Mouse (Mus musculus) embryonic facial prominence, embryonic 10.5 days (tissue): ENCODE data around the gene Rap1gap2. TPM values are rescaled to one million over a fixed set of nuclear protein-coding genes. Genes with fewer than 3 reads are reported as not detected.
"Not testable (repeated sequence)": the region's sequence is repeated elsewhere in the genome, so short reads cannot be mapped to it uniquely, and the experiment has no call there.

Experiments
- DNase-seq: peaks from one replicate; pipeline ENCODE4 v3.0.0-alpha.2; 2017; ENCODE audit warnings: low spot score
- H3K27ac ChIP-seq: fragments of 300-500 bp; sonication (generic); replicated peaks from 2 replicates; pipeline ENCODE4 v1.5.1; 2016; ENCODE audit warnings: mild to moderate bottlenecking
- H3K27me3 ChIP-seq: fragments of 300-500 bp; sonication (generic); replicated peaks from 2 replicates; pipeline ENCODE4 v1.6.1; 2016; ENCODE audit warnings: low read depth, mild to moderate bottlenecking; ENCODE audit not compliant: poor library complexity, severe bottlenecking
- H3K36me3 ChIP-seq: fragments of 300-500 bp; sonication (generic); replicated peaks from 2 replicates; pipeline ENCODE4 v1.6.1; 2016; ENCODE audit warnings: mild to moderate bottlenecking, moderate library complexity
- H3K4me1 ChIP-seq: fragments of 300-500 bp; sonication (generic); 2 replicates; pipeline ENCODE4 v1.6.1; 2016
- H3K4me3 ChIP-seq: fragments of 300-500 bp; sonication (generic); 2 replicates; pipeline ENCODE4 v1.5.1; 2016; ENCODE audit warnings: mild to moderate bottlenecking, moderate library complexity
- H3K9me3 ChIP-seq: fragments of 300-500 bp; sonication (generic); 2 replicates; pipeline ENCODE4 v1.6.1; 2016; ENCODE audit warnings: mild to moderate bottlenecking
- WGBS: fragments of 180-500 bp; shearing (Covaris S2); methylation state at CpG from one replicate; pipeline ENCODE4 v1.1.7; 2016; 5-methylcytosine and 5-hydroxymethylcytosine counted together
- polyA plus RNA-seq: library from polyadenylated mRNA; unstranded; fragments of >200 nt; fragmentation: Nextera tagmentation; extraction: Ambion mirVana; gene quantifications from 2 replicates; pipeline ENCODE4 v1.2.1, GENCODE M21; 2016

Gene Rap1gap2
- polyA plus RNA-seq, 1 experiment from 2014 or later, result 1.9 TPM

DNA sequence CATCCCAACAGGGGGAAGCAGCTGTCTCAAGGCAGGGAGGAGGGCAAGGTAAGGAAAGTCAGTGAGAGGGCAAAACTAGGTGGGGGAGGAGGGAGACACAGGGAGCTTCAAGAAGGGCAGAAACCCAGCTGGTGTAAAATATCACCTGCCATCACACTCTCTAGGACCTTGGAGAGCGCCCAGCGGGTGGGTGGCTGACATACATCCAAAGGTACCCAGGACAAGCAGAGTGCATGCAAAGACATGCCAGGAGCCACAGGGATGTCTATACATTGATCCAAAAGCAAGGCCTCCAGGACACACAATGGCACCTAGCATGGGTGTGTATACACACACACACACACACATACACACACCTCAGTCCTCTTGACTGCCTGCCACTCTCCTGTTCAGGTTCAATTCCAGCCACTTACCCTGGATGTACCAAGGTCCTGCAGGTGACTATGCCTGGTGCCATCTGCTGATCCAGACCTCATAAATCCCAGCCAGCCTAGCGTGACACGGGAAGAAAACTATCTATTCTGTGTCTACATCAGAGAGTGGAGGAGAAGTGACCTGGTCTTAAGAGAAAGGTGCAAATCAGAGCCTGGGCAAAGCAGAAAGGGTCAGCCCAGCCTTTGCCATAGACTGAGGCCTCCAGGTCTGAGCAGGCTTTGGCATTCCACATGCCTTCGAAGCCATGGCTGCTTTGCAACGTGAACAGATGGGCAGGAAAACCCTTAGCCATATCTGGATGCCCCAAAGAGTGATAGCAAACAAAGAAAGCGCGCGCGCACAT is 25.6 kb downstream of the Rap1gap2 start:
- no peak overlapping the region for H3K27ac ChIP-seq
- H3K4me1 ChIP-seq, result peaks cover 8% of the 10 kb centered on the region
- no peak overlapping the region for H3K4me3 ChIP-seq
- peak; percentile 72 for DNase-seq
- WGBS, result 69% methylated on average over 10 of the region's 10 CpGs
- peaks cover 42% of the 10 kb centered on the region for H3K27me3 ChIP-seq
- no peaks in the 10 kb centered on the region for H3K9me3 ChIP-seq
- H3K36me3 ChIP-seq, result no peaks in the 10 kb centered on the region

DNA sequence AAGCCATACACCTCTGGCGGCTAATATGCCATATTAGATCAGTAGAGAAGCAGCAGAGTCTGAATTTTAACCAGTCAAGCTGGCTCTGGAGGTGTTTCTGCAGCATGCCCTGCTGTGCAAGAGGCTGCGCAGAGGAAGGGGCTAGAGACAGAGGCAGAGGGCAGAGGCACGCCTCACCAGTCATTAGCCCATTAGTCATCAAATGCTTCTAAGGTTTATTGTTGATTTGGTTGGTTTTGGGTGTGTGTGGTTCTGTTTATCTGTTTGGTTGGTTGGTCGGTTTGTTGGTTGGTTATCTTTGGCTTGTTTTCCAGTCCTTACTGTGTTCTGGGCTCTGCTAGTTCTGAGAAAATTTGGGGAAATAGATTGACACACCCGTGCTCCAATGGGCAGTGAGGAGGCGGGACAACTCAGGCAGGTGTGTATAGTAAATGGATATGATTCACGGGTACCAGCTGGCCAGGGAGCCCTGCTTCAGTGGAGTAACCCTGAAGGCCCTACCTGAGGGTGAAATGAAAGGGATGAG is 26.8 kb downstream of the Rap1gap2 start:
- Histone ChIP-seq H3K4me1 (no peaks in the 10 kb centered on the region), H3K4me3 (no peak overlapping the region), H3K9me3 (no peaks in the 10 kb centered on the region), H3K27ac (no peak overlapping the region), H3K36me3 (no peaks in the 10 kb centered on the region), H3K27me3 (peaks cover 30% of the 10 kb centered on the region)
- no peak for DNase-seq
- 77% methylated on average over 7 of the region's 7 CpGs for WGBS

GRCm38 (mm10) chr11:74582464-74582863 is 28.3 kb downstream of the Rap1gap2 start:
- no peaks in the 10 kb centered on the region for H3K4me1 ChIP-seq
- 79% methylated on average over 3 of the region's 3 CpGs for WGBS
- peaks cover 16% of the 10 kb centered on the region for H3K27me3 ChIP-seq
- no peak overlapping the region for H3K4me3 ChIP-seq
- no peaks in the 10 kb centered on the region for H3K36me3 ChIP-seq
- DNase-seq, result no peak
- H3K27ac ChIP-seq, result no peak overlapping the region
- H3K9me3 ChIP-seq, result no peaks in the 10 kb centered on the region

DNA sequence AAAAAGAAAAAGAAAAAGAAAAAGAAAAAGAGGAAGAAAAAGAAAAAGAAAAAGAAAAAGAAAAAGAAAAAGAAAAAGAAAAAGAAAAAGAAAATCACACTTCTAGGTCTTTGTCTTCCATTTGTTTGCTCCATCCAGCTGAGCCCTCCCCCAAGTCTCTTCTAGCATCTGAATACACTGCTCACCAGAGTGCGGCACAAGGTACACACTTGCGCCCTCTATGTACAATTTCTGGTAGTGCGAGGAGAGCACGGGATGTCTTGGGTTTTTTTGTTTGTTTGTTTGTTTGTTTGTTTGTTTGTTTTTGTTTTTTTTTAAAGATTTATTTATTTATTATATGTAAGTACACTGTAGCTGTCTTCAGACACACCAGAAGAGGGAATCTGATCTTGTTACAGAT is 29.4 kb downstream of the Rap1gap2 start:
- not testable (repeated sequence) for H3K36me3 ChIP-seq, H3K4me1 ChIP-seq, H3K27me3 ChIP-seq, H3K27ac ChIP-seq, H3K4me3 ChIP-seq, DNase-seq, H3K9me3 ChIP-seq
- WGBS, result 49% methylated on average over 4 of the region's 4 CpGs

DNA sequence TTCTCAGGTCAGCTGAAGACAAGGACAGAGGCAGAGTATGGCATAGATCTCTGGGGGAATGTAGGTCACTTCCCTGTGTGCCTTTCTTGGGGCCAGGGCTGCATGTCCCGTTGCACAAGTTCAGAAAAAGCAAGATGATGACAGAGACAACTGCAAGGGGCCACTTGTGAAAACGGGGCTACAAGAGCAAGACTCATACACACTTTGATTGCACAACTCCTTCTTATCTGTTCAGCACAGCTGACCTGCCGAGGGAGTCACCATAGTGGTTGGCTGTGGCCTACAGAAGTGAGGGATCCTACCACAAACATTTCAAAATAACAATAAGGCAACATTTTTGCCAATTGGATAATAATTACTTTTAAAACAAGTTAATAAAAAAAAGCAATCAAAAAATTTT is 33.6 kb downstream of the Rap1gap2 start:
- Histone ChIP-seq H3K9me3 (no peaks in the 10 kb centered on the region), H3K4me3 (no peak overlapping the region), H3K27ac (no peak overlapping the region), H3K27me3 (no peaks in the 10 kb centered on the region), H3K4me1 (no peaks in the 10 kb centered on the region), H3K36me3 (no peaks in the 10 kb centered on the region)
- 77% methylated on average over 3 of the region's 3 CpGs for WGBS
- DNase-seq, result no peak

DNA sequence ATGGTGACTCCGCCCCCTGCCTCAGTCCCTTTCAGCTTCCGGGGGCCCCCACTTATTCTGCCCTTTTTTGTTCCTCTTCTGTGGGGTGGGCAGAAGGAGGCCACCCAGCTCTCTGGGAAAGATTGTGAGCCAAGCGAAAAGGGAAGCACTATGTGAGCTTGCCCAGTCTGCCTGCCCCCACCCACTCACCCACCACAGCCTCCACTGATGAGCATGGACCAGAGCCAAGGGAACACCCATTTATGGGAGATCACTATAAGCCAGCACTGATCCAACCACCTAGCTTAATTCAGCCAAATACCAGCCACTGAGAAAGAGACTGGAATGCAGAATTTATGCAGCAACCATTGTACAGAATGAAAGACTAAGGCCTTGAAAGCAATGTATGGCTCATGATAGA is 34.8 kb downstream of the Rap1gap2 start:
- Histone ChIP-seq H3K27me3 (no peaks in the 10 kb centered on the region), H3K9me3 (no peaks in the 10 kb centered on the region), H3K27ac (no peak overlapping the region), H3K4me3 (no peak overlapping the region), H3K36me3 (no peaks in the 10 kb centered on the region), H3K4me1 (no peaks in the 10 kb centered on the region)
- 77% methylated on average over 3 of the region's 3 CpGs for WGBS
- DNase-seq, result no peak

- H3K4me1 ChIP-seq, result no peaks in the 10 kb centered on the region
- H3K36me3 ChIP-seq, result no peaks in the 10 kb centered on the region
- 76% methylated on average over 4 of the region's 4 CpGs for WGBS
- no peaks in the 10 kb centered on the region for H3K9me3 ChIP-seq
- no peak for DNase-seq
- H3K4me3 ChIP-seq, result no peak overlapping the region
- H3K27me3 ChIP-seq, result no peaks in the 10 kb centered on the region
- H3K27ac ChIP-seq, result no peak overlapping the region
Measured at GRCm38 (mm10) chr11:74574768-74575434, 35.8 kb downstream of the Rap1gap2 start.

DNA sequence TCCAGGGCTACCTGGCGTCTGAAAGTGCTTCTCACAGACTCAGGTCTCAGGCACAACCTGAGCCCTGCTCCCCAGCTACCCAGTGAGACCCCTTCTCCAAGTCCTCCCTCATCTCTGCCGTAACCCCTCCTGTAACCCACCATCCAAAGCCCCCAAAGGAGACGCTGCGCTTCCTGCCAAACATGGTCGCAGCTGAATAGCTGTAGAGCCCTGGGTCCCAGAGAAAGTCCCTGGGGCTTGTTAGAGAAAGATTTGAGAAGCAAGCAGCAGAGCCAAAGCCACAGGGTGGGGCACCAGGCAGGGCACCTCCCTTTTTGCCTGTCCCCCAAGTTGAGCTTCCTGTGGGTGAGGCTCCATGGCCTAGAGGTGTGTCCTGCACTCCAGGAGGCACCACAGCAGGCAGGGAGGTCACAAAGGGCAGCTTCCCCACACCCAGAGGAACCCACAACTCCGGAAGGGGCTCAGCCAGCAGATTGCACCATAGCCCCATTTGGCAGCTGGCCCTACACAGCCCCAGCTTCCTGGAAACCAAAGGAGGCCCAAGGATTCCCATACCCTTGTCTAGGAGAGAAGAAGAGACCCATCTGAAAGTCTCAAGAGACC is 38.2 kb downstream of the Rap1gap2 start:
- no peak overlapping the region for H3K4me3 ChIP-seq
- H3K27ac ChIP-seq, result no peak overlapping the region
- no peaks in the 10 kb centered on the region for H3K36me3 ChIP-seq
- H3K27me3 ChIP-seq, result no peaks in the 10 kb centered on the region
- no peaks in the 10 kb centered on the region for H3K4me1 ChIP-seq
- 69% methylated on average over 6 of the region's 6 CpGs for WGBS
- no peaks in the 10 kb centered on the region for H3K9me3 ChIP-seq
- no peak for DNase-seq

GRCm38 (mm10) chr11:74569735-74570134 is 41.0 kb downstream of the Rap1gap2 start:
- H3K4me1 ChIP-seq, result no peaks in the 10 kb centered on the region
- H3K4me3 ChIP-seq, result no peak overlapping the region
- 82% methylated on average over 6 of the region's 6 CpGs for WGBS
- DNase-seq, result no peak
- no peaks in the 10 kb centered on the region for H3K27me3 ChIP-seq
- no peaks in the 10 kb centered on the region for H3K9me3 ChIP-seq
- H3K36me3 ChIP-seq, result no peaks in the 10 kb centered on the region
- no peak overlapping the region for H3K27ac ChIP-seq

DNA sequence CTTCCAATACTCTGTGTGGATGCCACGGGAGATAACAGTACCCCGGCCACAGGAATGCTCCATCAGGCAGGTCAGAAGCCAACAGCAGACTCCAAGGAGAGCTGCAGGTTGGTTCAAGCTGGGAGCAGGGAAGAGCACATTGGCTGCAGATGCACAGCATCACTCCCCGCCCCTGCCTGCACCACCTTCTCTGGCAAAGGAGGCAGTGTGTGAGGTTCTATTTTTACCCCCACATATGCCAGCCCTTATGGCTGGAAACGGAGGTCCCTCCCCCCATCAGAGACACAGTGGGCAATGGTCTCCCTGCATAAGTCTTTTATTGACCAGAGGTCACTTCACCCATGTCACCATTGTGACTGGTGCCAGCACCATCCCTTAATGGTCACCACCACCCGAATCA is 42.3 kb downstream of the Rap1gap2 start:
- Histone ChIP-seq H3K27ac (no peak overlapping the region), H3K27me3 (no peaks in the 10 kb centered on the region), H3K36me3 (no peaks in the 10 kb centered on the region), H3K9me3 (no peaks in the 10 kb centered on the region), H3K4me1 (no peaks in the 10 kb centered on the region), H3K4me3 (no peak overlapping the region)
- WGBS, result 83% methylated on average over 5 of the region's 5 CpGs
- DNase-seq, result no peak

DNA sequence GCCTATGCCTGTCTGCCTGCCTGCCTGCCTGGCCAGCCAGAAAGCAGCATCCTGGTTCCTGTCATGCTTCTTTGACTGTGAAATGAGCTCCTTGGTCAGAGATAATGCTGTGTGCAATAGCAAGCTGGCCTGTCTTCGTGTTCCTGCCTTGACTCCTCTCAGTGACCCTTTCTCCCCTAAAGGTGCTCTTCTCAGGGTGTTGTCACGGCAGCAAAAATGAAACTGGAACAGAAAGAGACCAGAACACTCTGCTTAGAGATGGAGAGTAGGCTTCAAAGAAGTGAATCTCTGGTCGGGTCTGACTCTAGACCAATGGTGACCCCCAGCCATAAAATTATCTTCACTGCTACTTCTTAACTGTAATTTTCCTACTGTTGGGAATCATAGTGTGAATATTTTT is 42.7 kb downstream of the Rap1gap2 start:
- no peaks in the 10 kb centered on the region for H3K27me3 ChIP-seq
- 70% methylated on average over 3 of the region's 3 CpGs for WGBS
- DNase-seq, result no peak
- H3K4me3 ChIP-seq, result no peak overlapping the region
- no peaks in the 10 kb centered on the region for H3K4me1 ChIP-seq
- H3K36me3 ChIP-seq, result no peaks in the 10 kb centered on the region
- no peaks in the 10 kb centered on the region for H3K9me3 ChIP-seq
- no peak overlapping the region for H3K27ac ChIP-seq

DNA sequence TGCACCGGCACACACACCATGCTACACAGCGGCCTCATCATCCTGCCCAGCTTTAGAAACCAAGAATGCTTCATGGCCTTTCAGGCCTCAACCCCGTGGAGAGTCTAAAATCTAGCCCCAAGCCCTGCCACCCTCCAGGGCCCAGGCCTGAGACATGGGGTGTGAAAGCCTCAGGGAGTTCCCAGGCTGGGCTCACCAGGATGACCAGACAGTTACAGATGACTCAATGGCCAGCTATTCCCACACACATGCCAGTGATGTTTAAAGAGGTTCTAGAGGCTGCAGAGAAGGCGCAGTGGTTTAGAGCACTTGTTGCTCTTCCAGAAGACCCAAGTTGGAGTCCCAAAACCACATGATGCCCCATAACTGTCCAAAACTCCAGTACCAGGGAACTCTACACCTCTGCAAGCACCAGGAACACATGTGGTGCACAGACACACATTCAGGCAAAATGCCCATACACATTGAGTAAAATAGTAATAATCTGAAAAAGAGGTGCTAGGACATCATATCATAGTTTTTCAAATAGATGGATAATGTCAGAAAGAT is 44.3 kb downstream of the Rap1gap2 start:
- Histone ChIP-seq H3K9me3 (no peaks in the 10 kb centered on the region), H3K36me3 (no peaks in the 10 kb centered on the region), H3K4me3 (no peak overlapping the region), H3K4me1 (no peaks in the 10 kb centered on the region), H3K27me3 (no peaks in the 10 kb centered on the region), H3K27ac (no peak overlapping the region)
- 90% methylated on average over 4 of the region's 4 CpGs for WGBS
- no peak for DNase-seq
